Mouse (Mus musculus) hindbrain, postnatal 0 days (tissue): ENCODE measurements around the gene Igfbp2. TPM values are rescaled to one million over a fixed set of nuclear protein-coding genes. Genes with fewer than 3 reads are reported as not detected.

Experiments
- ATAC-seq: fragments of 200-750 bp; cut with Nextera tagmentation; 2 replicates; pipeline ENCODE4 v1.8.0; 2017; ENCODE audit warnings: mild to moderate bottlenecking, moderate TSS enrichment, moderate library complexity
- DNase-seq: peaks from one replicate; pipeline ENCODE4 v3.0.0-alpha.2; 2015; ENCODE audit warnings: low spot score
- H3K27ac ChIP-seq: fragments of 300-500 bp; sonication (generic); 2 replicates; pipeline ENCODE4 v1.5.1; 2014; ENCODE audit warnings: mild to moderate bottlenecking
- H3K27me3 ChIP-seq: fragments of 300-500 bp; sonication (generic); 2 replicates; pipeline ENCODE4 v1.6.1; 2014; ENCODE audit warnings: low read length, mixed read lengths; ENCODE audit not compliant: insufficient read depth
- H3K36me3 ChIP-seq: fragments of 300-500 bp; sonication (generic); 2 replicates; pipeline ENCODE4 v1.6.1; 2014; ENCODE audit warnings: low read length, mixed read lengths; ENCODE audit not compliant: insufficient read depth
- H3K4me1 ChIP-seq: fragments of 300-500 bp; sonication (generic); 2 replicates; pipeline ENCODE4 v1.6.1; 2014; ENCODE audit warnings: antibody characterized with exemption, low read length, mixed read lengths; ENCODE audit not compliant: insufficient read depth
- H3K4me2 ChIP-seq: fragments of 300-500 bp; sonication (generic); 2 replicates; pipeline ENCODE4 v1.6.1; 2014; ENCODE audit warnings: low read depth, mild to moderate bottlenecking, low read length, moderate library complexity, mixed read lengths
- H3K4me3 ChIP-seq: fragments of 300-500 bp; sonication (generic); 2 replicates; pipeline ENCODE4 v1.5.1; 2014; ENCODE audit warnings: low read length
- H3K9ac ChIP-seq: fragments of 300-500 bp; sonication (generic); replicated peaks from 2 replicates; pipeline ENCODE4 v1.6.1; 2014; ENCODE audit warnings: mild to moderate bottlenecking, low read length, moderate library complexity, mixed read lengths
- H3K9me3 ChIP-seq: fragments of 300-500 bp; sonication (generic); 2 replicates; pipeline ENCODE4 v1.6.1; 2016; ENCODE audit warnings: low read length, mixed read lengths
- CTCF ChIP-seq: IDR thresholded peaks from 2 replicates; pipeline ENCODE4 v1.5.1; 2016; ENCODE audit warnings: antibody characterized with exemption, control low read depth, low read depth
- WGBS: fragments of 180-500 bp; shearing (Covaris S2); extraction: QIAGEN DNeasy Blood & Tissue Kit; methylation state at CpG from one replicate; pipeline ENCODE4 v1.1.7; 2014; 5-methylcytosine and 5-hydroxymethylcytosine counted together
- polyA plus RNA-seq: library from polyadenylated mRNA; unstranded; fragments of >200 nt; fragmentation: Nextera tagmentation; extraction: Ambion mirVana; gene quantifications from 2 replicates; pipeline ENCODE4 v1.2.1, GENCODE M21; 2015
- total RNA-seq: library from RNA; depleted of rRNA; stranded (reverse); fragments of >200 nt; gene quantifications from 2 replicates; pipeline ENCODE4 v1.2.3, GENCODE M21; 2014

The Igfbp2 gene
- total and polyA plus RNA-seq, 2 experiments from 2014 or later, result 480 to 686 TPM

DNA sequence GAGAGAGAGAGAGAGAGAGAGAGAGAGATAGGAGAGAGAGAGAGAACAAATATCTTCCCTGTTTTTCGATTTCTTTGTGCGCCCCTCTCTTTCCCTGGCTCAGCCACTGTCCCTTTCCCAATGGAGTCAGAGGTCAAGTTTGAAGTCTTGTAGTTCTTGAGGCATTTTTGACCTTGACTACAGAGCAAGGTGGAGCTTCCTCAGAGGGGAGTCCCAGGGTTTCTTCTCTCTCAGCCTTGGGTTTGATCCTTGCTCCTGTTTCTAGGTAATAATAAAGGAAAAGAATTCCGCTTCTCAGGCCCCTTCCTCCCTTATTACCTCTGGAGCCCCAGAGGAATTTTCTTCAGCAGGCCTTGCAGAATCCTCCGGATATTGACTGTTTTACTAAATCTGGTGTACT is 1.6 kb downstream of the Igfbp2 start:
- Histone ChIP-seq H3K27me3 (no peaks in the 10 kb centered on the region), H3K27ac (peak overlapping the region; percentile 71; the same call in 1 of the 2 replicates), H3K36me3 (no peaks in the 10 kb centered on the region), H3K9ac (peak overlapping the region; percentile 48), H3K4me1 (peaks cover 23% of the 10 kb centered on the region), H3K9me3 (no peaks in the 10 kb centered on the region), H3K4me2 (peak overlapping the region; percentile 97), H3K4me3 (peak overlapping the region; percentile 76)
- no peak for ATAC-seq
- DNase-seq, result no peak
- no peak for TF ChIP-seq CTCF
- 17% methylated on average over 4 of the region's 4 CpGs for whole genome bisulfite sequencing

DNA sequence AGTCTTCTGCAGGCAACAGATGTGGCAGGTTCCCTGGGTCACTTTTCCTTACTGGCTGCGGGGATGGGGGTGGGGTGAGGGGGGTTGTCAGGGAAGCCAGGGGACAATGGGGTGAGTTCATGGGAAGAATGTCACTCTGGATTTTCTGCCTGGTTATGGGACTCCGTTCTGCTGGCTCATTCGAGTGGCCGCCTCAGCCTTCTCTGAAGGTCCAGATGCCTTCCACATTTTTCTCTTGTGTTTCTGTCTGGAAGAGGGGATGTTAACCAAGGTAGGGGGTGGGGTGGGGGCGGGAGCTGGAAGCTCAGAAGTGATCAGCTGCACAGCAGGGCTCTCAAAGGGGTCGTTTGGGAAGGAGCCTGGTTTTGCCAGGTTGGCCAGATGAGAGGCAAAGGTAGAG is 2.1 kb downstream of the Igfbp2 start:
- no peak for TF ChIP-seq CTCF
- Histone ChIP-seq H3K9me3 (no peaks in the 10 kb centered on the region), H3K9ac (peak overlapping the region; percentile 48), H3K4me1 (peaks cover 23% of the 10 kb centered on the region), H3K27me3 (no peaks in the 10 kb centered on the region), H3K4me3 (peak overlapping the region; percentile 76), H3K4me2 (peak overlapping the region; percentile 97), H3K27ac (peak overlapping the region; percentile 71), H3K36me3 (no peaks in the 10 kb centered on the region)
- WGBS, result 10% methylated on average over 6 of the region's 6 CpGs
- DNase-seq (no peak), ATAC-seq (no peak)

DNA sequence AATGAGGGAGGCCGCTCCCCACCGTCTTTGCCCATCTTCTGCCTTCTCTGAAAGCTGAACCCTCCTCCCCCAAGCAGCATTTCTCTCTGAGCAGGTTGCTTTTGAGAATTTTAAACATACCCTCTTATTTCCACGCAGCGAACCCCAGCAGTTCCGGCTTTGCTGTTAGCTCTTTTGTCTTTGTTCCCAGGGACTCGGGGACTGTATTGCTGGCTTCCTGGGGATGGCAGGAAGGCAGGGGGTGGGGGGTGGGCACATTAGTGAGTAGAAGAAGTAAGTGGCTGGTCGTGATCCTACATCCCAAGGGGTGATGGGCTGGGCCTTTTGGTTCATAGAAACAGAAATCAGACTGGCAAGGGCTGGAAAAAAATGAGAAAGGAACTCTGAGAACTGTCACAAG is 2.6 kb downstream of the Igfbp2 start:
- TF ChIP-seq CTCF, result no peak
- Histone ChIP-seq H3K4me2 (peak overlapping the region; percentile 97), H3K27me3 (no peaks in the 10 kb centered on the region), H3K36me3 (no peaks in the 10 kb centered on the region), H3K9ac (peak overlapping the region; percentile 48), H3K9me3 (no peaks in the 10 kb centered on the region), H3K4me1 (peaks cover 23% of the 10 kb centered on the region), H3K4me3 (peak overlapping the region; percentile 76), H3K27ac (peak overlapping the region; percentile 71)
- no peak for ATAC-seq
- DNase-seq, result no peak
- 7% methylated on average over 7 of the region's 7 CpGs for WGBS

DNA sequence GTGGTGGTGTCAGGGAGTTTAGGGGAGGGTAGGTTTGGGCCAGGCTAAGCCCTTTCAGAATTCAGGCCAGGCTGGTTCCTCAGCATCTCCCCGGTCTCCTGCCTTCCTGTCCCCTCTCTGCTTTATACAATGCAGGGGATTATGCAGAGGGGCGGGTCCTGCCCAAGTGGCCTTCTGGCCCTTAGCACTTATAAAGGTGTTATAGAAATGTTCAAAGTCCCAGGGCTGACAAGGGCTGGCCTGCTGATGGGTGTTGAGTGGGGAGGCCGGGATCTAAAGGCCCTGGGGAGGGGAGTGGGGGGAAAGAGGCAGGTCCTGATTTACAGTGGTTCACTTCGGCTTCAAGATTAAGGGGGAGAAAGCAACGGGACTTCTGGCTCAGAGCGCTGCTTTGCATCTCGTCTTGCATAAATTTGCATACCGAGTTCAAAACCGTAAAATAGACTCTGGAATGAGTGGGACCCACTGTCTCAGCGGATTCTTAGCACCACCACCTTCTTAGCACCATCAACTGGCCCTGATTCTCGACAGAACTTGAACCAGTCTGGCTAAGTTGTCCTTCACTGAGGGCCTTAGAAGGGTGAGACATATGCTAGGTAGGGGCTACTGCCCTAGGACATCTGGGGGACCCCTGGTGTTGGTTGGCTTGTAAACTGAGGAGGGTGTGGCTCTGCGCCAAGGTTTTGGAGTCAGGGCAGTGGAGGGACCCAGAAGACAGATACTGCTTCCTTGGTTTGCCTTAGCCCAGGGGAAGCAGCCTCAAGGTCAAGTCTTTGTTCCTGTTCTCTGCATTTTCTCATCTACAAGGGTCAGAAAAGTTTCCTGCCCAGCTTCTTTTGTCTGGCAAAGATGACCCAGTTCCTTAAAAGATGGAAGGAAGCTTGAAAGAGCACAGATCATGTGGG is 3.4 kb downstream of the Igfbp2 start:
- H3K9me3 ChIP-seq, result no peaks in the 10 kb centered on the region
- H3K4me1 ChIP-seq, result peaks cover 23% of the 10 kb centered on the region
- peak overlapping the region; percentile 76 for H3K4me3 ChIP-seq
- DNase-seq (peak; percentile 55), ATAC-seq (no peak)
- no peaks in the 10 kb centered on the region for H3K36me3 ChIP-seq
- WGBS, result 12% methylated on average over 12 of the region's 12 CpGs
- peak overlapping the region; percentile 97 for H3K4me2 ChIP-seq
- peak overlapping the region; percentile 71 for H3K27ac ChIP-seq
- no peak for TF ChIP-seq CTCF
- H3K9ac ChIP-seq, result peak overlapping the region; percentile 48; the same call in 1 of the 2 replicates
- H3K27me3 ChIP-seq, result no peaks in the 10 kb centered on the region

DNA sequence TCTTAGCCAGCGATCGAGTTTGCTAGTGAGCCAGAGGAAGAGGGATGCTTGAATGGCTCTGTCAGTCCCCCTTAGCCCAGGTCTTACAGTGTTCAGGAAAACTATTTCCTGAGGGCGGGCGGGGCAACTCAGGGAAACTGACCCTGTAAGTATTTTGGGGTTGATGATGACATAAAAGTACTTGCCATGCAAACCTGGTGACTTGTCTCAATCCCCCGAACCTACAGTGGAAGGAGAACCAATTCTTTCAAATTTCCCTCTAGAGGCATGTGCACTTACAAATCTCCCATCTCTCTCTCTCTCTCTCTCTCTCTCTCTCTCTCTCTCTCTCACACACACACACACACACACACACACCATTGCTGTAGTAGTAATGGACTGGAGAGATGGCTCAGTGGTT is 4.5 kb downstream of the Igfbp2 start:
- TF ChIP-seq CTCF, result no peak
- H3K4me1 ChIP-seq, result peaks cover 33% of the 10 kb centered on the region
- no peak overlapping the region for H3K4me2 ChIP-seq
- no peak overlapping the region for H3K4me3 ChIP-seq
- H3K27ac ChIP-seq, result no peak overlapping the region
- no peaks in the 10 kb centered on the region for H3K27me3 ChIP-seq
- ATAC-seq, result no peak
- 95% methylated on average over 5 of the region's 5 CpGs for WGBS
- H3K9ac ChIP-seq, result no peak overlapping the region
- DNase-seq, result no peak
- no peaks in the 10 kb centered on the region for H3K36me3 ChIP-seq
- no peaks in the 10 kb centered on the region for H3K9me3 ChIP-seq

DNA sequence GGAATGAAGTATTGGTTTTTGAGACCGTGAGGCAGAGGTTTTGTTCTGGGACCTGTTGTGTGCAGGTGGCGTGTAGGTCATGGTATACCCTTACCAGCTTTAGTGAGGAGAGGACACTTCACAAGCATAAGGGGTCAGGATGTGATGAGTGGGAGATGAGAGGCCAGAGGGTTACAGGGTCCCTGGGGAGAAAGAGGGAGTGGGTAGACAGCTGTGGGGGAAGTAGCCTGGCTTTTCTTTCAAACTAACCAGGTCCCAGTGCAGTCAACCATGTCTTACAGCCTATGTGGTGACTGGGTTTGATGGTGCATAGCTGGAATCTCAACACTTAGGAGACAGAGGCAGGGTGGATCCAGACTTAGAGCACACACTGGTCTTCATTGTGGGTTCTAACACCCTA is 6.2 kb downstream of the Igfbp2 start:
- Histone ChIP-seq H3K4me1 (peaks cover 33% of the 10 kb centered on the region), H3K4me3 (no peak overlapping the region), H3K36me3 (no peaks in the 10 kb centered on the region), H3K9me3 (no peaks in the 10 kb centered on the region), H3K27ac (no peak overlapping the region), H3K9ac (no peak overlapping the region), H3K4me2 (no peak overlapping the region), H3K27me3 (no peaks in the 10 kb centered on the region)
- no peak for ATAC-seq
- WGBS, result 81% methylated on average over 2 of the region's 2 CpGs
- no peak for TF ChIP-seq CTCF
- no peak for DNase-seq

DNA sequence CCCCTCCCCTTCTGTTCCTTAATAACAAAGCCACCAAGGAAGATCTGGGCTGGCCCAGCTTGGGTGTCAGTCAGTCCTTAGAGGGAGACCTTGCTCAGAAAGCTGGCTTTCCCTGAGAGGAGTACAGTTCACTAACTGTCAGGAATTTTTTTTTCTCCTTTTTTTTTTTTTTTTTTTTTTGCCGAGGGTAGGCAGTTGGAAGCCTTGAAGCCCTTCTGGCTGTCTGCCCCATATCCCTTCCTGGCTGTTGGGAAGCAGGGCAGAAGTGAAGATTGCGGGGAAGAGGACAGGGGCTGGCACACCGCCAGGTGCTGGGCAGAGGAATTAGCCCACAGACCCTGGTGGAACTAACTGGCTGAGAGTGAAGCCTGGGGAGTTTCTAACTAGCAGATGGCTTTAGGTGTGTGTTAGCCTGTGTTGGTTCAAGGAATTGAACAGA is 8.4 kb downstream of the Igfbp2 start:
- Histone ChIP-seq H3K27ac (peak overlapping the region; percentile 49), H3K4me1 (peaks cover 19% of the 10 kb centered on the region), H3K27me3 (no peaks in the 10 kb centered on the region), H3K36me3 (no peaks in the 10 kb centered on the region; the same call in 1 of the 2 replicates), H3K4me3 (no peak overlapping the region), H3K9ac (no peak overlapping the region), H3K4me2 (no peak overlapping the region), H3K9me3 (no peaks in the 10 kb centered on the region)
- 32% methylated on average over 3 of the region's 3 CpGs for WGBS
- TF ChIP-seq CTCF, result no peak
- DNase-seq (peak; percentile 85), ATAC-seq (peak; percentile 69)
